Mouse (Mus musculus): ENCODE measurements around the gene F2r.

F2r gene

GRCm38 (mm10) chr13:95591606-95592005 is 26.7 kb downstream of the F2r start:
- DNase-seq, result no peak

DNA sequence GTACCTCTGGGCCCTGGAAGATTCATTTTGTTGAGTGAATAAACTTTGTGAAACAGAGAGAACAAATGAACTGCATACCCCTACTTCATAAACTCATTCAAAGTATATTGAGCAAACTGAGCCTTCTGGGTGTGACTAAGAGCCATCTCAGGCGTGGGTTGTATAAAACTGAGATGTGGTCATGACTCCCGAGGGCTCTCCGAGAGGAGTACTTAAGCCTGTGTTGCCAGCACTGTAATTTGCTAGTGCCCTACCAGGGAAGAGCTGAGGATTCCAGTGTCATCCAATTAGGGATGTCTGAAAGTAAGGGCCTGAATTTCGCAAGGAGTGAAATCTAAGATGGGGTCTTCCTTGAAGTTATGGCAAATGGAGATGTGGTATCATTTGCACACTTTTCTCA is 30.7 kb downstream of the F2r start:
- no peak for DNase-seq

DNA sequence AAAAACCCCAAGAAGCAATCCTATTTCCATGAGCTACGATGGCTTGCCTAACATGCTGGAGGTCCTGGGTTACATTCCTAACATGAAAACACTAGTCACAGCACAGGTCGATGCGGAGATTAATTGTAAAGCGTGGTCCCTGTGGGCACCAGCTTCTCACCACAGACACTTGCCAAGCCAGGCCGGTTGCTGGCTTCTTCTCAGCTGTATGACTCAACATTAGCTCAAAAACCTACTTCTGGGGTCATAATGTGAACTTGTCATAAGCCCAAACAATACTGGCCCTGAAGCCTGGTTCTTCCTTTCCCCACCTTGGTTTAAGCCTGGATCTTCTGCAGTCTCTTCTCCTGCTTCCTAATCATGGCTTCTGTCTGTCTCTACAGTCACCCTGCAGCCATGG is 33.4 kb downstream of the F2r start:
- DNase-seq, result no peak

GRCm38 (mm10) chr13:95583237-95584189 is 34.8 kb downstream of the F2r start:
- no peak for DNase-seq

GRCm38 (mm10) chr13:95581850-95582249 is 36.4 kb downstream of the F2r start:
- no peak for DNase-seq

- DNase-seq, result no peak
Observed at GRCm38 (mm10) chr13:95578016-95578697, 40.1 kb downstream of the F2r start.

GRCm38 (mm10) chr13:95570877-95571276 is 47.4 kb downstream of the F2r start:
- DNase-seq, result no peak

DNA sequence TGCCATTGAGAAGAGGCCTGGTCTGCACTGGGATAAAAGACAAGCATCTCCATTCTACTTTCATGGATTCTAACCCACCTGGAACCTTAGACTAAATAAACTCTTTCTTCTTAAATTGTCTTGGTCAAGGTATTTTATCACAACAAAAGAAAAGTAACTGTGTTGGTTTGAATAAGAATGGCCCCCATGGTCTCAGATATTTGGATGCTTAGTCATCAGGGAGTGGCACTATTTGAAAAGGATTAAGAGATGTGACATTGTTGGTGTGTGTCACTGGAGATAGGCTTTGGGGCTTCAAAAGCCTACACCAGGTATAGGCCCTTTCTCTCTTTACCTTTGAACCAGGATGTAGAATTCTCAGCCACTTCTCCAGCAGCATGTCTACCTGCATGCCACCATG is 49.0 kb downstream of the F2r start:
- no peak for DNase-seq

GRCm38 (mm10) chr13:95568336-95568735 is 50.0 kb downstream of the F2r start:
- no peak for DNase-seq

- DNase-seq, result no peak
Observed at GRCm38 (mm10) chr13:95566841-95567551, 51.3 kb downstream of the F2r start.

DNA sequence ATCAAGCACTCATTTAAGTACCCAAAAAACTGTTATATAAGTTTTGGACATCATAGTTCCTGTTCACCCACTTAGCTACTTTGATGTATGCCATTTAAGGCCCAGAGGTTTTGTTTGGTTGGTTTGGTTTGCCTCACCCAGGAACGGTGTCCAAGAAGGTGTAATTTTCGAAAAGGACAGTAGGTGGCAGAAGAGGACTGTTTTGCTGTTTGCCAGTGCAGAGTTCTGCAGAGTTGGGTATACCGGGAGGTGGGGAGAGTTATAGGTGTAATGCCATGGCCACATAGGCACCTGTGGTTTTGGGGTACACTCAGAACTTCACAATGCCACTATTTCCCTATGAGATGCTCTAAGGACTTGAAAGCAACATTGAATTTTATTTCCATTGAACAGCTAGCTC is 54.6 kb downstream of the F2r start:
- peak; percentile 45 for DNase-seq

DNA sequence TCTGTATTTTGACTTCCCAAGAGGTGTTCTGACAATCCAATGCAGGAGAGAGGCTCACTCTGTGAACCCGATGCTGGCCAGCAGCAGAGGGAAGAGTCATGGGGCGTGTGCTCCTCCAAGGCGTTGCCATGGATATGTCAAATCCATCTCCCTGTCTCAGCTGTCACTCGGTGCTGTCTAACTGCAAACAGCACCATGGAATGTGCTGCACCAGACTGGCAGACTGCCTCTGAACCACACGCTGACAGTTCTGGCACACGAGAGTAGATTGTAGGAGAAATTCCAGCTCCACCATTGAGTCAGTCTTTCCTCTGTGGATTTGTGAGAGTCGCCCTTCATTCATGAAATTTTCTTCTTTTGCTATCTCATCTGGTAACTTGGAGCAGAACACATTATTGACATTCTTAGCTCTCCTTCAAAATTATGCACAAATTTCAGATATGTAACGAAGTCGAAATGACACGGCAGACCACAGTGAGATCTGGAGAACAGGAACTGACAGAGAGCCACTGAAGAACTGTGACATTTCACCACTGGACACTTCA is 55.1 kb downstream of the F2r start:
- DNase-seq, result no peak

DNA sequence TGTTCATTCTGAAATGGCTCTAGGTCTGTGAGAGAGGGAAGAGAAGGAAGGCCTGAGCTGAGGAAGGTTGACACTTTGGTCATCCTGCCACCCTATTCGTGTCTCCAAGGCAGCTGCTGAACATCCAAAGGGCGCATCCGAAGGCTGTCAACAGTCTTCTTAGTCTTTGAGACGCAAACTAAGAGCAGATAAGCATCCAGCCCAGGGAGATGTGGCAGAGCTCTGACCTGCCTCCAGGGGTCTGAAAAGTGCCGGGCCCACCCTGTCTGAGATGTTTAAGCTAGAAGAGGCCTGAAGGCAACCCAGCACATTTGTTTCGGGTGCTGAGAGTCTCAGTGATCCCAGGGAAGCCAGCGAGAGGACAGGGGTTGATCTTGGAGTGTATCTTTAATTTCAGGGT is 61.0 kb downstream of the F2r start:
- DNase-seq, result no peak

DNA sequence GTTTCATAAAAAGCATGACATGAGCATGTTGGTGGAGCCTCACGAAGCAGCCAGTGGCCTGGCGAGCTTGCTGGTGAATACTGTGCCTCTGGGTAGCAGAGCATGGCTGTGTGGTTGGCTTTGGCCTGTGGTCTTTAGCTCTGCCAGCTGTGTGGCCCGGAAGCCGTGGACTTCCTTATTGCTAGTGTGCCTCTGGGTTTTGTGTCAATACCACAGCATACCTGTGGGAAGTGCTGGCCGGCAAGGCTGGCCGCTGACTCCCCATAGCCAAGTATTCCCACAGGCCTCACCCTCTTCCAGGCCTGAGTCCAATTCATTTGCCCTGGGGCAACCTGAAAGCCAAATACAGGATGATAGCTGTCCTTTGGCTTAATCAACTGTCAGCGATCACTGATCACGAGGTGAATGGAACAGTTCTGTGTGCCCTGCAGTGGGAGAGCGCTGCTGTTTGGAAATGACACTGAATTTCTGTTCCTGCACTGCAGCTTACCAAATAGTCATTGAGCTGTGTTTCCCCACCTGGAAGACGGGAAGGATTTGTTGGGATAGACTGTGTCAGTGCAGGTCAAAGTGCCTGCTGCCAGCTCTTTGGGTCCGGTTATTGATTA is 64.3 kb downstream of the F2r start:
- no peak for DNase-seq
